Mouse (Mus musculus) ES-E14 (cell line): ENCODE measurements around the gene Otub2. TPM values are rescaled to one million over a fixed set of nuclear protein-coding genes. Genes with fewer than 3 reads are reported as not detected.

ENCODE experiments used
- DNase-seq: peaks from one replicate; pipeline ENCODE4 v3.0.0-alpha.2; 2013; ENCODE audit warnings: low read depth, low spot score
- H3K27ac ChIP-seq: 2 replicates; pipeline ENCODE4 v1.5.1; 2012; ENCODE audit warnings: low read depth, mild to moderate bottlenecking, low read length, moderate library complexity, mixed read lengths; ENCODE audit not compliant: poor library complexity, insufficient read depth, severe bottlenecking
- H3K36me3 ChIP-seq: 2 replicates; pipeline ENCODE4 v1.6.1; 2012; ENCODE audit warnings: mild to moderate bottlenecking, low read length, moderate library complexity, mixed read lengths; ENCODE audit not compliant: control insufficient read depth, poor library complexity, insufficient read depth, severe bottlenecking
- H3K4me1 ChIP-seq, 2 experiments: fragments of 150-350 bp in 1 of 2; sonication (generic) in 1 of 2; 2 replicates each; pipeline ENCODE4 v1.6.1; 2012; ENCODE audit warnings: low read length in 2 of 2, mild to moderate bottlenecking in 1 of 2, mixed read lengths in 1 of 2; ENCODE audit not compliant: control insufficient read depth in 2 of 2, insufficient read depth in 2 of 2, poor library complexity in 1 of 2
- H3K4me3 ChIP-seq, 2 experiments: fragments of 150-350 bp in 1 of 2; sonication (generic) in 1 of 2; 2 replicates each; pipeline ENCODE4 v1.5.1; 2012; ENCODE audit warnings: low read length in 2 of 2, low read depth in 1 of 2, mild to moderate bottlenecking in 1 of 2, mixed read lengths in 1 of 2; ENCODE audit not compliant: insufficient read depth in 1 of 2, poor library complexity in 1 of 2, severe bottlenecking in 1 of 2
- H3K9ac ChIP-seq: 2 replicates; pipeline ENCODE4 v1.6.1; 2012; ENCODE audit warnings: low read depth, mild to moderate bottlenecking, low read length, mixed read lengths; ENCODE audit not compliant: poor library complexity, insufficient read depth, severe bottlenecking
- H3K9me3 ChIP-seq: fragments of 150-350 bp; sonication (generic); 2 replicates; pipeline ENCODE4 v1.6.1; 2012; ENCODE audit warnings: low read depth, mild to moderate bottlenecking, low read length; ENCODE audit not compliant: control insufficient read depth, insufficient read depth
- CHD2 ChIP-seq: IDR thresholded peaks from 2 replicates; pipeline ENCODE4 v1.6.1; 2014; ENCODE audit warnings: mild to moderate bottlenecking, low read depth, low read length, inconsistent platforms
- HCFC1 ChIP-seq: IDR thresholded peaks from 2 replicates; pipeline ENCODE4 v1.6.1; 2012; ENCODE audit warnings: low read length, inconsistent platforms, borderline replicate concordance; ENCODE audit not compliant: insufficient read depth
- MAFK ChIP-seq: IDR thresholded peaks from 2 replicates; pipeline ENCODE4 v1.6.1; 2014; ENCODE audit warnings: mild to moderate bottlenecking, low read depth, low read length, inconsistent platforms; ENCODE audit not compliant: insufficient read depth
- ZC3H11A ChIP-seq: IDR thresholded peaks from 2 replicates; pipeline ENCODE4 v1.6.1; 2012; ENCODE audit warnings: low read depth, mild to moderate bottlenecking, inconsistent platforms, low read length, borderline replicate concordance
- ZNF384 ChIP-seq: IDR thresholded peaks from 2 replicates; pipeline ENCODE4 v1.6.1; 2012; ENCODE audit warnings: low read depth, low read length, inconsistent platforms
- in situ Hi-C, 2 experiments: fragments of 600-800 bp; cut with MboI; formaldehyde crosslinking; loops; one replicate each; pipeline ENCODE4 v1.15.1; 2025; ENCODE audit warnings: low sequenced_read_pairs in 2 of 2, inconsistent platforms in 1 of 2; ENCODE audit not compliant: unreplicated experiment in 2 of 2
- total RNA-seq: library from RNA; depleted of rRNA; stranded (reverse); fragments of 300-350 nt; gene quantifications from 2 replicates; pipeline ENCODE4 v1.2.3, GENCODE M21; 2012

The Otub2 gene
- total RNA-seq, 1 experiment: 4.8 TPM

DNA sequence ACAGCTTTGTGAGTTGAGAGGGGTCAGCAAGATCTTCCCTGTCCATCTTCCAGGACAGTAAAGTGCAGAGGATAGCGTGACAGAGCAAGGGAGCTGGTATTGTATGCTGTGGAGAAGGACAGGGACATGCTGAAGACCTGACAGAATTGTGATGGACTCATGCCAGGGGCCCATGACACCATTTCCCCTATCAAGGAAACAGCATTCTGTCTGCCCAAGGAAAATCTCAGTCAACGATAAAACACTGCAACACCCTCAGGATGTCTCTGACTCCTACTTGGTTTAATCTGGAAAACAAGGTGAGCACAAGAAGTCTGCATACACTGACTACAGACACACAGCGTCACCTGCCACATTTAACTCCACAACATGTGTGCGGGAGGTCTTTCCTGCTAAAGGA is 19.2 kb downstream of the Otub2 start, which contains the start of gene 9330161L09Rik:
TSS of gene 9330161L09Rik (minus strand) at position 101 of the 400 bp plus-strand sequence.
- Histone ChIP-seq H3K36me3 (peaks cover 61% of the 10 kb centered on the region), H3K4me1 (no peaks in the 10 kb centered on the region), H3K4me3 (no peak within 1 kb of the TSS), H3K27ac (no peak within 1 kb of the TSS), H3K9me3 (no peaks in the 10 kb centered on the region), H3K9ac (no peak within 1 kb of the TSS)
- DNase-seq: no peak
- TF ChIP-seq ZC3H11A: no peak
- no peak for TF ChIP-seq MAFK
- no peak for TF ChIP-seq CHD2
- TF ChIP-seq ZNF384: no peak
- TF ChIP-seq HCFC1: no peak
- in situ Hi-C loops: no loop called here

DNA sequence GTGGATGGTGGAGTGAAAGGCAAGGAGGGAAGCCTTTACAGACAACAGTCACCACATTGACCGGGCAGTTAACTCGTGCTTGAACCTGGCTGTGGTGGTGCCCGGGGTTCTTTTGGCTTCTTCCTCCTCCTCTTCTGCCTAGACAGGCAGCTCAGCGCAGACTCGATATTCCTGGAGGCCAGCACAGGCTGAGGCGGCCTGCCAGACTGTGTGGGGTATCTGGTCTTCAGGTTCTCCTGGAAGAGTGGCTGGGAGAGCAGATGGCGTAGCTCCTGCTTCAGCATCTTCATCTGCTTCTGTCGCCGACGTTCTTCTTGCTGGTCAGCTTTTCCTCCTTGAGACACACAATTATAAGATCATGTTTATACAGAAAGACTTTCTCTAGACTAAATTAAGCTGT is 19.7 kb downstream of the Otub2 start:
- Histone ChIP-seq H3K9ac (no peak overlapping the region), H3K4me1 (no peaks in the 10 kb centered on the region), H3K27ac (no peak overlapping the region), H3K4me3 (no peak overlapping the region), H3K36me3 (peaks cover 62% of the 10 kb centered on the region), H3K9me3 (no peaks in the 10 kb centered on the region)
- no peak for DNase-seq
- TF ChIP-seq MAFK: no peak
- no peak for TF ChIP-seq ZNF384
- no peak for TF ChIP-seq HCFC1
- no peak for TF ChIP-seq CHD2
- no peak for TF ChIP-seq ZC3H11A
- in situ Hi-C loops: no loop called here

DNA sequence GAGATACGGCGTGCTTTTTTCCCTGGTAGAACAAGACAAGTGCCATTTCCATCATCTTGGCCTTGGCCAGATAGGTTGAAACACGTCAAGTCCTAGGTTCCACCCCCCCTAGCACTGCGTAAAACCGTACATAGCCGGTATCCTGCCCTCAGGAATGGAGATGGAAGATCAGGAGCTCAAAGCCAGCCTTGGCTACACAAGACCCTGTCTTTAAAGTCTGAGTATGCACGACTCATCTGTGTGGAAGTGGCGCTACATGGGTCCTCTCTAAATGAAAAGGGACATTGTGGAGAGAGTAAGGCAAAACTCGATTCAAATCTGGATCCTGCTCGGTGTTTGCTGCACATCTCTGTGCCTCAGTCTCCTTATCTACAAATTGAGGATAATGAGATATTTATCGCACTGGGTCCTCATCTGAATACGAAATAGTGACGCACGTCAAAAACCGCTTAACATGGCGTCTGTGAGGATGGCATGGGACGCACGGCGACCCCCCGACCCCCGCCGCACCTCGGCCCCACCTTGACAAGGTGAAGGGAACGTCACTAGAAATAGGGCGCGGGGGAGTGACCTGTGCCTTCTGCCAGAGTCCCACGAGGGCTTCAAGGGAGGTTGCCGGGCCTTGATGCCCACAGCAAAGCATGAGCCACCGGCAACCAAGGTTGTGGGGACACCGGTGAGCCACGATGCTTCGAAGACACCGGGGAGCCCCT is 36.7 kb downstream of the Otub2 start:
- in situ Hi-C loops: no loop called here
- H3K27ac ChIP-seq: peak overlapping the region; percentile 69; the same call in 1 of the 2 replicates

DNA sequence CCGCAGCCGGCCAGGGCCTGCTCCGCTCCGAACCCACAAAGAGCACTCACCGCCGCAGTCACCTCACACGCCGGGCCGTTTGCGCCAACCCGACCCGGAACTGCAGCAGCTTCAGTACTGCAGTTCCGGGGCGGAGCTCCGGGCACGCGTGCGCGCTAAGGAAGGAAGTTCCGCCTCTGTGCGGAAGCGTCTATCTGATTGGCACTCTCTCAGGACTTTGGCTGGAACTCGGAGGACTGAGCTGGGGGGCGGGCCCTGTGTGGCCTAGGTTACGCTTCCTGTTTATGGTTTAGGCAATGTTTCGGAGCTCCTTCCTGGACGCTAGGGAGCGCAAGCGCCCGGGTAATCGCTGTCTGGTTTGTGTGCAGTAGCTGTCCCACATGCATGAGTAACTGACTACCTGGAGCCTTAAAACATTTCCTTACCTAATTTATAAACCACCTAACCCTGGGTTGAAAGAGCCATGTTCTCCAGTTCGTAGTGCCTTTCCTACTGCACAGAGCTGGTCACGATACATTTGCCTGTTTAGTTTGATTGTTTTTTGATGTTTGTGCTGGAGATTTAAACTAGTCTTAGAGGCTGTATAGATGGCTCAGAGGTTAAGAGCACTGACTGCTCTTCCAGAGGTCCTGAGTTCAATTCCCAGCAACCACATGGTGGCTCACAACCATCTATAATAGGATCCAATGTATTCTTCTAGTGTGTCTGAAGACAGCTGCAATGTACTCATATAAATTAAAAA is 37.4 kb downstream of the Otub2 start, which contains the start of gene Ddx24:
TSS of gene Ddx24 (minus strand) at position 102 of the 742 bp plus-strand sequence.
- peaks cover 4 to 7% of the 10 kb centered on the region in 2 experiments for H3K4me1 ChIP-seq
- H3K9ac ChIP-seq: peak within 1 kb of the TSS; percentile 98
- in situ Hi-C loops: no loop called here
- H3K36me3 ChIP-seq: peaks cover 10% of the 10 kb centered on the region
- H3K9me3 ChIP-seq: no peaks in the 10 kb centered on the region
- DNase-seq: peak; percentile 96
- TF ChIP-seq ZNF384 (no peak), ZC3H11A (peak; percentile 48; the same call in 1 of the 2 replicates)
- H3K27ac ChIP-seq: peak within 1 kb of the TSS; percentile 69; the same call in 1 of the 2 replicates
- H3K4me3 ChIP-seq: peak within 1 kb of the TSS; percentile 88 to 96

More for the DNA sequence above, 36.7 kb downstream of the Otub2 start:
- no peaks in the 10 kb centered on the region for H3K9me3 ChIP-seq
- H3K36me3 ChIP-seq: peaks cover 10% of the 10 kb centered on the region
- peak overlapping the region; percentile 98 for H3K9ac ChIP-seq
- DNase-seq: no peak
- peaks cover 4 to 7% of the 10 kb centered on the region in 2 experiments for H3K4me1 ChIP-seq
- H3K4me3 ChIP-seq: peak overlapping the region; percentile 88 to 96
- TF ChIP-seq MAFK: no peak
- no peak for TF ChIP-seq ZC3H11A
- no peak for TF ChIP-seq HCFC1
- TF ChIP-seq CHD2: no peak
- TF ChIP-seq ZNF384: no peak
